Mouse (Mus musculus): ENCODE measurements around the gene Rbms3.

Rbms3 gene

GRCm38 (mm10) chr9:117373164-117373741 is 256.5 kb downstream of the Rbms3 start:
- DNase-seq (ENCODE audit: low spot score) = no peak

DNA sequence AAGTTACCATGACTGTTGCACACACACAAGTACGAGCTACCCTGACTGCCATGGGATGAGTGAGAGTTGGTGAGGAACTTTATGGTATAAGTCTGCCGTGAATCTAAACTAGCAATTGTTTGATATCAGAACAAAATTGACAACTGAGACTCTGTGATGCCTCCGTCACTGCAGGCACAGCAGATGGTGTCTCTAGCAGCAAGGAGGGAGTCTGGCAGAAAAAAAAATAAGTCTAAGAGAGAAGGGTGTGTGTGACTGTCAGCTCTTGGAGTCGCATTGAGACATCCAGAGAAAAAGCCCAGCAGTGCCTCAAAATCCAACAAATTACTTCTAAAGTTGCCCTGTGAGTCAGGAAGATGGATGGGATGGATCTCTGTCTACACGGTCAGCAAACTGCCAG is 257.7 kb downstream of the Rbms3 start:
- DNase-seq (ENCODE audit: low spot score) = no peak

- no peak for DNase-seq (ENCODE audit: low spot score)
Measured at GRCm38 (mm10) chr9:117370086-117370485, 259.6 kb downstream of the Rbms3 start.

DNA sequence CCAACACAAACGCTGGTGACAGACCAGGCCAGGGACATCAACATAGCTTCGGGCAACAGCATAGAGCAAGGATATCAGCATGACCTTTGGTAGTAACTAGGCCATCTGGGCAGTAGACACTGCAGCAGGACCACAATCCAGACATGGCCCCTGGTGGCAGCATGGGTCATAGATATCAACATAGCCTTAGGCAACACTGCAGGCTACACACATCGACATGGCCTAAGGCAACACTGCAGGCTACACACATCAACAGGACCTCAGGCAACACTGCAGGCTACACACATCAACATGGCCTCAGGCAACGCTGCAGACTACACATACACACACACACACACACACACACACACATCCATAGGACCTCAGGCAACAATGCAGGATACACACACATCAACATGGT is 261.7 kb downstream of the Rbms3 start:
- DNase-seq (ENCODE audit: low spot score) = no peak

DNA sequence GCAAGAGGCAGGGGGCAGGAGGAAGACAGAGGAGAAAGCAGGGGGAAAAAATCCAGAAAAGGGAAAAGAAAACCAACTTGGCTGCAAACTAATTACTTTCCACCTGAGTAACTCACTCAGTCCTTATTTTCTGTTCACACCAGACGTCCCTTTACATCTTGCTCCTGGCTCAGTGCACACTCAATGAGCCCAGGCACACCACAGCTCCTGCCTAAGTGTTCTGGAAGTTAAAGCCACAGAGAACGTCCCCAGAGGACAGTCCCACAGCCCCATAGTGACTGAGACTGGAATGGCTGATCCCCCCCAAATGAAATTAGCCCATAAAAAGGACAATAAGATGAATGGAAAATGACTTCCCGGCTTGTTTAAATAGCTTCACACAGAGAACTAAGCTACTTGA is 265.1 kb downstream of the Rbms3 start:
- no peak for DNase-seq (ENCODE audit: low spot score)

DNA sequence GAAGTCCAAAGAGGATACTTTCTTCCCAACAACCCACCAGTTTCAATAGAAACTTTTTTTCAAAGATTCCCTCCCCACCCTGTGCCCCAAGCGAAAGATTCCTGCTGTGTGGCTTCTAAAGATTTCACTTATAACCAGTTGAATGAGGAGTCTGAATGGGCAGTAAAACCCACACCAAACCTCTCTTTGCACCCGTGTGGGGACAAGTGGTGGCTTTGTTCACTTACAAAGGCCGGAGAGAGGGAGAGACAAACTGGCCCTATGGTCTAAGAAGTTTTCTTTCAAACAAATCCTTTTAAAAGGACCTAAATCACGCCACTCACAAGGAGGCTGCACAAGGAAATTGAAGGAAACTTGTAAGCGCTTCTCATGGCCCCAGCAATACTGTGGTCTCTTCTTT is 268.3 kb downstream of the Rbms3 start:
- DNase-seq (ENCODE audit: low spot score) = no peak

- DNase-seq (ENCODE audit: low spot score) = peak; percentile 10
Measured at GRCm38 (mm10) chr9:117356764-117357442, 272.8 kb downstream of the Rbms3 start.

DNA sequence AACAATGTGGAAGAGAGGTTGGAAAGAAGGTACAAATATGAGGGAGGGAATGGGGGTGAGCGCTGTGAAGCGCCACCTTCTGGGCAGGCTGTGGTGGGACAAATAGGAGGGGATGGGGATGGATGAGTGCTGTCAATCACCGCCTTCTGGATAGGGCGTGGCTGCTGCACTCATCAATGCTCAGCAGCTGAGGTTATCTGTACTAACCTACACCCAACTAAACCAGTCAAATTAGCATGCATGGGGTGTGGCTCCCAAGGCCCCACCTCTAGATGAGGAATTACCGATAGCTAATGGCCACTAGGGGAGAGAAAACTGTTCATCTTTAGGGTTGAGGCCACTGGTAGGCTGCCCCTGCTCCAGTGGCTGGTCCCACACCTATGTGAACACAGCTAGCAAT is 274.2 kb downstream of the Rbms3 start:
- no peak for DNase-seq (ENCODE audit: low spot score)

DNA sequence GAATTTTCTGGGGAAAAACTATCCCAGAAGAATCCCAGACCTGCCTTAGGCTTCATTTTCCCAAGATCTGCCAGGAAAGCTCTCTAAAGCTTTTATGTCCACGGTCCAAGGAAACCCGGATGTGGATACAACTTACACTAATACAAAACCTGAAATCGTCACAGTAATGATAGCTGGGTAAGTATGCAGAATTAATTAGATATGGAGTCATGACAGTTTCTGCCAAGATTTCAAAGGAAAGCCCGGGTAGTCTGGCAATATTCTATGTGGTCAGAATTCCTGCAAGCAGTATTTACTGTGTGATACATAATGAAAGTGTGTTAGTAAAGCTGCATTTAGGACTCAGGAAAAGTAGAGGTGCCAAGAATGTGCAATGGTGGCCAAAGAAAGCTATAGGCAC is 287.4 kb downstream of the Rbms3 start:
- DNase-seq (ENCODE audit: low spot score) = no peak

DNA sequence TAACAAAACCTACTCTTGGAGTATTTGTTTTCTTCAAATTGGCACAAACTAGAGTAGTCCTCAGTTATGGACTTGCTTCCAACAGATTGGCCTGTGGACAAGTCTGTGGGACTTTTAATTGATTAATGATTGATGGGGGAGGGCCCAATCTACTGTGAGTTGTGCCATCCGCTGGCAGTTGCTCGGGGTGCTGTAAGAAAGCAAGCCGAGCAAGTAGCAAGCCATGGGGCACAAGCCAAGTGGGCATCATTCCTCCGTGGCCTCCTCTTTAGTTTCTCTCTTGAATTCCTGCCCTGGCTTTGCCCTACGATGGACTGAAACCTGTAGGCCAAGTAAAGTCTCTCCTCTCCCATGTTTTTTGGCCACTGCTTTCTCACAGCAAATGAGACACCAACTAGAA is 299.0 kb downstream of the Rbms3 start:
- no peak for DNase-seq (ENCODE audit: low spot score)

GRCm38 (mm10) chr9:117319271-117319670 is 310.4 kb downstream of the Rbms3 start:
- DNase-seq (ENCODE audit: low spot score) = no peak

- no peak for DNase-seq (ENCODE audit: low spot score)
Measured at GRCm38 (mm10) chr9:117318461-117318860, 311.3 kb downstream of the Rbms3 start.

GRCm38 (mm10) chr9:117317251-117317650 is 312.5 kb downstream of the Rbms3 start:
- no peak for DNase-seq (ENCODE audit: low spot score)

DNA sequence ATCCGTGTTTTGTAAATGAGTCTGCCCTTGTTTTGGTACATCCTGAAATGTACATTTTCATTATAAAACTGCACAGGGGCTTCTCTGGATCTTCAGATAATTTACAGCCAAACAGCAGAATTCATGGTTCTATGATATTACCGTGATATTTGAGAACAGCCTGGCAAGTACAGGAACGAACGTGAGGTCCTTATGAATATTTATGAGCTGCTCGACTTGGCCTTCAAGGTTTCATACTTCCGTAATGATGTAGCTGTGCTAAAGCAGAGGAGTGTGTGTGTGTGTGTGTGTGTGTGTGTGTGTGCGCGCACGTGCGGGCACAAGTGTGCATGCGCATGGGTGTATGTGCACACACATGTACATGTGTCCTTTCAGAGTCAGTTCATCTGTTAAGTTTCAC is 316.1 kb downstream of the Rbms3 start:
- DNase-seq (ENCODE audit: low spot score) = no peak

DNA sequence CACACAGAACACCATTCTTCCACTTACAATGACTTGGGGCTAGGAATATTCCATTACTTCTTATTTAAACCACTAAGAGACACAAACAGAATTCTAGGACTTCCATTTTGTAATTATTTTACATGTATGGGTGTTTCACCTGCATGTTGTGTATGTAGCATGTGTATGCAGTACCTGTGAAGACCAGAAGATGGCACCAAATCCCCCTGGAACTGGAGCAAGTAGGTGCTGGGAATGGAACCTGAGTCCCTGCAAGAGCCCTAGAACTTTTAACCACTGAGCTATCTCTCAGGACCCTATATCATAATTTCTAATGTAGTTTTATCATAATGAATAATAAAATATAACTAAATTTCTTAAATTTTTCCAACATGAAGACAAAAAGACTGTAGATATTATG is 319.9 kb downstream of the Rbms3 start:
- DNase-seq (ENCODE audit: low spot score) = no peak

DNA sequence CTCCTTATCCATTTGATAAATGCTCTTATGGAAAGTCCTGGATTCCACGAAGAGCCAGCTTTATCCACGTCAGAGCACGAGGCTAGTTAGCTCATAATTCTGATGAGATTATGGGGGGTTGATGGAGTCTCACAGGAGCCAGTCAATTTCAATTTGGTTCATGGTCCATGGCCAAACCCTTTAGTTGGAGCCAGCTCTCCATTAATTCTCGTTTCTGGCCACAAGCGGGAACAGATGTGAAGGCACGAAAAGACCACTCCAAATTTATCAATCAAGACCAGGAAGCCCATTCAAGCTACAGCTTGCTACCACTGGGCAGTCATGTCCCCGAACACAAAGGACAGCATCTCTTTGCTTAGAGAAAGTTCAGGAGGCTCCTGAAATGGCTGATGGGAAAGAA is 330.7 kb downstream of the Rbms3 start:
- DNase-seq (ENCODE audit: low spot score) = no peak

DNA sequence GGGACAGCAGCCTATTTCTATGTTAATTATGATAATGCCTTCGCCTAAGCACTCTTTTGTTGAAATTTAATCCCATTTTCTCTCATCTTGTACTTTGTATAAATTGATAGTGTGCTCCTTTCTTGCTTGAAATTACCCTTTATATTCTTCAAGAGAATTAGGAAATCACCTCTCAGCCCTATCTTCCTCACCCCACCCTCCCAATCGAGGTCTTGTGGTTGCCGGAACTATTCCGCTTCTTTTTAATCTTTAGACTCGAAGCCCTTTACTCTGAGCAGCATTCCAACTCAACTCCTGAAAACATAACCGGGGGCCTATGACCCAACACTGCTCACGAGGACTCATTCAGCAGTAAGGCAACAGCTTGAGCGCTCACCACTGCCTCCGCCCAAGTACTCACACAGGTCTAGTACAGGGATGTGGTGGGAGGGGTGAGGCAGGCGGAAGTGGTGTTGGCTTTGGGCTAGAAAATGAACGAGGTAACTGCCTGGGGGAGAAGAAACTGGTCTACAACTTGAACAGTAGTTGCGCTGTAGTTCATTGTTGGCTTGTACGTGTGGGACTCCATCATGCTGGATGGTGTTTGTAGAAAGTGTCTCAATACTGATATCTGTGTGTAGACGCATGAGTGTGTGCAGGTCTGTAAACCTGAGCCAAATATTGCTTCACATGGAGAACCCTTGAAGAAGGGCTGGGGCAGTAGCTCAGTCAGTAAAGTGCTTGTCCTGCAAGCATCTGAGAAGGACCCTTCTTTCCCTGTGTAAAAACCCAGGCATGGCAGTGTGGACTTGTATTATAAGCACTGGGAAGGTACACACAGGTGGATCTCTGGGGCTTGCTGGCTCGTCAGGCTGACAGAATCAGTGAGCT is 331.8 kb downstream of the Rbms3 start:
- DNase-seq (ENCODE audit: low spot score) = no peak

DNA sequence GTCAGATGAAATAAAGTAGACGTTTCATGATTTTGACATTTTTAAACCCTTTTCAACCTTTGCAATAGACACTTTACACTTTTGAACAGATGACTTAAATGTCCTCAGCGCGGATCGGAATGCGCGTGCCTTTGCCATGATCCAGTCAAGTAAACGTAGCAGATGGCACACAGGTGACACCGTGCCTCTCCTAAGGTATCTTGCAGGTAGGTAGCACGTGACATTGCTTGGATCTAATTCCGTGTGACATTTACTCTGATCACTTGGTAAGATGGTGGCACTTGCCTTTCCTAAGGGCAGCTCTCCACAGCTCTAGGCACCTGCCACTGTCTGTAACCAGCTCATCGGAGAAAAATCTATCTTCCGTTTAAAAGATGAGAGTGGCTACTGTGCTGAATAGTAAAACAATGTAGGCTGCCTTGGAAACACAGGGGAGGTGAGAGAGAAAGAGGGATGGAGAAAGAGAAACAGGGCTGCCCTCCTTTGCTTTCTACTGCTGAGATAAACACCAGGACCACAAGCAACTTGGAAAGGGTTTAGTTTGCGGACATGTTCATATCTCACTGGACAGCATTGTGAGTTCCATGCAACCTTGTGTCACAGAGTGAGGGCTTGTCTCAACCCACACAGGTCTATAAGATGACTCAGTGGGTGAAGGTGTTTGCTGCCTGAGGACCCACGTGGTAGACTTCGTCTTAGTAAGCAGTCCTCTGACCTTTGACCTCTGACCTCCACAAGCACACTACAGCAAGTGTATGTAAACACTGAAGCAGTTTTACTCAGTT is 338.5 kb downstream of the Rbms3 start:
- DNase-seq (ENCODE audit: low spot score) = no peak

- DNase-seq (ENCODE audit: low spot score) = no peak
Measured at GRCm38 (mm10) chr9:117274846-117275245, 354.9 kb downstream of the Rbms3 start.

- DNase-seq (ENCODE audit: low spot score) = no peak
Measured at GRCm38 (mm10) chr9:117259614-117260013, 370.1 kb downstream of the Rbms3 start.

DNA sequence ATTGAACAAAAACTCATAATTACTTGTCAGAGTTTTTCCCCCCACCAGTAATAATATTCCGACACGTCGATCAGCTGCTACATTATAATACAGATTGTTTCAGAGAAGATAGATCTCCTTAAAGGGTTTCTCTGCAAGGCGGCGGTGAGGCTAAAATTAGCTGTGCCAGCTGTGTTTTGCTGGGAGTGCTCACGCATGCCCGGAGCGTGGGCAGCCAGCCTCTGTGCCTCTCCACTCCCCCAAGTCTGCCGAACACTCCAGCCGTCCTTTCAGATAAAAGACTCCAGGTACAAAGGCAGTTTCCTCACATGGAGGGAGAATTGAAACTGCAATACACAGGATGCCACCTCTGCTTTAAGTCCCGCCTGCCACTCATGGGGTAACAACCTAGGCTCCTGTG is 376.4 kb downstream of the Rbms3 start:
- DNase-seq (ENCODE audit: low spot score) = peak; percentile 63

DNA sequence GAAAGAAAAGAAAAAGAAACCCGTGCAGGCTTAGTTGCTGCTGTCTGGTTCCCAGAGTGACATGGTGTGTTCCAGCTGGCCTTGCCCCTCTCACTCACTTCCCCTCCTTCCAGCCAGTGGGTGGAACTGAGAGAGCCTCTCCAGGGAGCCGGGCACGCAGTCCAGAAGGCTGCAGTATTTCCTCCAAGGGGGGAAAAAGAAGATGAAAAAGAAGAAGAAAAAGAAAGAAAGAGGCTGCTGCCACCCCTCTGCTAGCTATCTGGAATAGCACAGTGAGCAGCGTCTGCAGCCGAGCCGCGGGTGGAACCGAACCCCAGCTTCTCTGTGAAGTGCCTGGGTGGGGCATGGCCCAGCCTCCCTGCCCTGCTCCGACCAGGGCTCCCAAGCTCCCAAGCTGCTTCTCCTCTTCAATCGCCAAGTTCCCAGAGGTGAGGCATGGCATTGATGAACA is 377.3 kb downstream of the Rbms3 start:
- no peak for DNase-seq (ENCODE audit: low spot score)
